Mouse (Mus musculus) brain, embryonic 14.5 days (tissue): Measurements from ENCODE around the gene Trpc4. TPM values are rescaled to one million over a fixed set of nuclear protein-coding genes. Genes with fewer than 3 reads are reported as not detected.
A peak's percentile ranks its signal among the peaks of the same experiment; 100 is the strongest.

Experiments used
- DNase-seq: peaks from one replicate; pipeline ENCODE4 v3.0.0-alpha.2; 2011; ENCODE audit warnings: low read depth
- CTCF ChIP-seq: fragments of 200-500 bp; IDR thresholded peaks from 2 replicates; pipeline ENCODE4 v1.5.1; 2012; ENCODE audit warnings: inconsistent platforms, mild to moderate bottlenecking, moderate library complexity, borderline replicate concordance; ENCODE audit not compliant: insufficient read depth, insufficient read length; ENCODE audit errors: extremely low read depth
- POLR2A ChIP-seq: fragments of 200-500 bp; IDR thresholded peaks from 2 replicates; pipeline ENCODE4 v1.6.1; 2012; ENCODE audit warnings: mild to moderate bottlenecking, inconsistent platforms, borderline replicate concordance; ENCODE audit not compliant: poor library complexity, insufficient read depth, insufficient read length, severe bottlenecking; ENCODE audit errors: extremely low read depth
- polyA plus RNA-seq: library from polyadenylated mRNA; depleted of rRNA; stranded (reverse); fragments of >200 nt; gene quantifications from 2 replicates; pipeline ENCODE4 v1.2.3, GENCODE M21; 2012; rRNA removed

The Trpc4 gene
- polyA plus RNA-seq, 1 experiment, result 5.4 TPM

GRCm38 (mm10) chr3:54269180-54269579, 113.3 kb downstream of the Trpc4 start:
- TF ChIP-seq POLR2A (no peak), CTCF (no peak)
- DNase-seq, result peak; percentile 25

DNA sequence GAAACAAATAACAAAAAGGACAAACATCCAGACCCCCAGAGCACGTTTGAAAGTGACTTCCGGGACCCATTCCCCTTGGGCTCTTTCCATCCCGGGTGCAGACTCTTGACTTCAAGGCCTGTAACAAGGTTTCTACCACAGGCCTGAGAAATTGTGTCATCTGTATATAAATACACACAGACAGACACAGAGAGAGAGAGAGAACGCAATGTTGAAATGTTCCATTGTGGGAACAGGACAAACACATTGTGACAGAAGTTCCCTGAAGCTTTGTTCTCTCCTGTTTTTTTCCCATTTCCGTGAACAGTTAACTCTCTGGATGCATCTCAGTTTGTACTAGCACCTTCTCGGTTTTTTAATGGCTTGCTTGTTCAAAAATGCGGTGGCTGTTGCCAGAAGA, 118.8 kb downstream of the Trpc4 start:
- no peak for DNase-seq
- TF ChIP-seq POLR2A (no peak), CTCF (no peak)

DNA sequence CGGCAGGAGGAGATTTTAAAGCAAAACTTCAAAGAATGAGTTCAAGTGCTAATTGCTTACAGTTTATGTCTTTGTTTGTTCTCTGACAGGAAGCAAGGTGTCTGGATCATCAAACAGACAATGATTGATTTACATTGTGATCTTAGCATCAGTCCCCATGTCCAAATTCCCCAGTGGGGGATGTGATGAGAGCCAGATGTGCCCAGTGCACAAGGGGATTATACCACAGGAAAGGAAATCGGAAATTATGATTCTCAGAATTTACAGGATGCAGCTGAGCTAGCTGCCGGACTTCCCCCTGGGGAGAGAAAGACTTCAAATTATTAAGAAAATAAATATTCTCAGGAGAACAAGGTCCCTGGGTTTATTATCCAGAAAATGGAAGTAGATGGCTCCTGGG, 133.9 kb downstream of the Trpc4 start:
- DNase-seq, result no peak
- TF ChIP-seq CTCF (no peak), POLR2A (no peak)

- no peak for DNase-seq
- TF ChIP-seq POLR2A (no peak), CTCF (no peak)
These were observed 154.8 kb downstream of the Trpc4 start for GRCm38 (mm10) chr3:54310604-54311003.

- DNase-seq, result peak; percentile 59
- TF ChIP-seq CTCF (peak; percentile 28; the same call in 1 of the 2 replicates), POLR2A (no peak)
These were observed 158.2 kb downstream of the Trpc4 start for GRCm38 (mm10) chr3:54314055-54314454.

GRCm38 (mm10) chr3:54352891-54353652, 197.2 kb downstream of the Trpc4 start:
- TF ChIP-seq POLR2A (no peak), CTCF (peak; percentile 90)
- DNase-seq, result peak; percentile 57

DNA sequence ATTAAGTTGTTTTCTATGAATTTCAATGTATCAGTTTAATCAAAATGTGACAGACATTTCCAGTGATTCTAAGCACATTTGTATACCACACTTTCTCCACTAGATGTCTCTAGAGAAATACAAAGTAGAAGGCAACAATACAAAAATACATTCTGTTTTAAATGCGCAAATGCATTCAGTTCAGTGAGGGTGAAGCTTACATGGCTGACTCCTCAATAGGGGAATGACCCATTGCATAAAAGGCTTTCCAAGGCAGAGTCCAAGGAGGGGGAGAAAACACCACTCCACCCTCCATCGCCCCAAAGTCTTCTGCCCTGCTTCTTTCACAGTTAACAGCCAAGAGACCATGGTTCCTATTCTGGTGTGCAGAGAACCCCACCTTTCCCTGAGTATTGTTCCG, 201.7 kb downstream of the Trpc4 start:
- DNase-seq, result peak; percentile 72
- TF ChIP-seq CTCF (no peak), POLR2A (no peak)

GRCm38 (mm10) chr3:54358463-54359189, 202.8 kb downstream of the Trpc4 start:
- DNase-seq, result no peak

DNA sequence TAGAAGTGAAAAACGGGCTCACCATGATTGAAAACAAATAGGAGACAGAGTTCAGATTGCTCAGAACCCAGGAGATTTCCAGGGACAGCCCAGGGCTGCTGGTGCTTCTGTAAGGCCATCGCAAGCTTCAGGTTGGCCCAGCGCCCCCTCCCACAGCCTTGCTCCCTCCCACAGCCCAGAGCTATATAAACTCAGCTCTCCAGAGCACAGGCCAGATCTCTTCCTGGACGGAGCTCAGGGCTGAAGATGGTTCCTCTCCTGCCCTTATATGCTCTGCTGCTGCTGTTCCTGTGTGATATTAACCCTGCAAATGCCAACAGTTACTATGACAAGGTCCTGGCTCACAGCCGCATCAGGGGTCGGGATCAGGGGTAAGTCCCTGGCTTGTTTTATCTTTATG, 205.1 kb downstream of the Trpc4 start, which contains the start of gene Postn:
Gene Postn, plus strand, starts transcription at position 213 of the 400 bp plus-strand sequence.
- no peak for DNase-seq
- TF ChIP-seq CTCF (no peak), POLR2A (no peak)

More at GRCm38 (mm10) chr3:54358463-54359189, 202.8 kb downstream of the Trpc4 start:
- TF ChIP-seq POLR2A (no peak), CTCF (no peak)

- no peak for DNase-seq
- TF ChIP-seq POLR2A (no peak), CTCF (no peak)
These were observed 205.8 kb downstream of the Trpc4 start for GRCm38 (mm10) chr3:54361656-54362055.

Other genes starting within 250 kb of the Trpc4 start
- gene Postn, start 205.1 kb downstream of the Trpc4 start, polyA plus RNA-seq, result 28.9 and 31.0 TPM in 2 replicates